Mouse (Mus musculus) embryonic fibroblast, embryonic 13.5 days (primary cell): ENCODE results near the gene Gm20538.

Source experiments
- CTCF ChIP-seq: IDR thresholded peaks from 2 replicates; pipeline ENCODE4 v1.5.1; 2011; ENCODE audit warnings: mild to moderate bottlenecking, control low read depth, low read length, moderate library complexity, borderline replicate concordance; ENCODE audit not compliant: insufficient read depth
- POLR2A ChIP-seq: IDR thresholded peaks from 2 replicates; pipeline ENCODE4 v1.6.1; 2011; ENCODE audit warnings: low read depth, mild to moderate bottlenecking, control low read depth, low read length, moderate library complexity

DNA sequence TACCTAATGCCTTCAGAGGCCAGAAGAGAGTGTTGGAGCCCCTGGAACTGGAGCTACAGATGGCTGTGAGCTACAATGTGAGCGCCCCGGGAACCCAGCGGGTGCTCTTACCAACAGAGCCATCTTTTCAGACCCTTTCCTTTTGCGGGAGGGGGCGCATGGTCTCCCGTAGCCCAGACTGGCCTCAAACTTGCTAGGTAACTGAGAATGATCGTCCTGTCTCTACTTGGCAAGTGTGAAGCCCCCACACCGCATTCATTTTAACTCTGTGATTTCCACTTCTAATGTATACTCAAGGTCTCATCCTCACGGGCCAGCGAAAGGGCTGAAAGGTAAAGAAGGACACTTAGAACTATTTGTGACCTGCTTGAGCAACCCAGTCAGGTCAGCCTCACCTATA, 8.3 kb downstream of the Gm20538 start:
- TF ChIP-seq CTCF (no peak), POLR2A (no peak)
